Mouse (Mus musculus) c-Kit-positive CD71-positive TER-119-negative erythroid progenitor cells, embryonic 14.5 days (primary cell): ENCODE measurements around the gene Cuta.
"Not testable (repeated sequence)": the region's sequence is repeated elsewhere in the genome, so short reads cannot be mapped to it uniquely, and the experiment has no call there.

Source experiments
- DNase-seq: peaks from one replicate; pipeline ENCODE4 v3.0.0-alpha.2; 2013; ENCODE audit warnings: low read depth

Cuta gene

DNA sequence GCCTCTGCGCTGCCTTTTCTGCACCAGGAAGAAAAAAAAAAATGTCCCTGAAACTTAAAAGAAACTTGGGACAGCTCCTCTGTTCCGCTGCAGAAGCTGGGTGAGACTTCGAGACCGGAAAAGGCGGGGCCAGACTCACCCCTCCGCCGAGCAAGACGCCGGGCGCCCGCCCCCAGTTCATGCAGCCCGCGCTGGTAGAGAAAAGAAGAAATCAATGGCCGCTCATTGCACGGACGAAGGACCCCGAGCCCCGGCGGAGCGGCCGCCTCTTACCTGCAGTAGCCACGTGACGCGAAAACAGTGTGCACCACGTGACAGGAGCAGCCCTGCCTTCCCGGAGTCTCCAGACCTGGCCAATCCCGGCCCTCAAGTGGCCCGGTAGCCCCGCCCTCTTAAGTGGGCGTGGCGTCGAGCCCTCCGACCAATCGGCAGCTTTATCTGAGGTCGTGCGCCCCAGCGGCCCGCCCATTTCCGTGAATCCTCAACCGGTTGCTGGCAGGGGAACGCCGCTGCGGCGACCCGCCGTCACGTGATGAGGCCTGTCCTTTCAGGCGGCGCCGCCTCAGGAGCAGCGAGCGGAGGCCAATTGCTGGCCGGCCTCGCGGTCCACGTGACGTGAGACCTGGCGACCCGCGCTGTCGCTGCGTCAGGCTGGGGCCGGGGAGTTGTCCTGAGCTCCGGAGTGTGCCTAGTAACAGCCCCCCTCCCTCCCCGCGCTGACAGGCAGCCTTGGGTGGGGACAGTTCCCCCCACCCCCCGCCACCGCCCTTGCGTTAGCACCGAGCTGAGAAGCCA, at the start of gene Cuta:
TSS of gene Cuta (minus strand) at position 392 of the 795 bp plus-strand sequence.
- DNase-seq = peak; percentile 99

- no peak for DNase-seq
These were observed 46.3 kb upstream of the Cuta start for GRCm38 (mm10) chr17:26985503-26986179.

DNA sequence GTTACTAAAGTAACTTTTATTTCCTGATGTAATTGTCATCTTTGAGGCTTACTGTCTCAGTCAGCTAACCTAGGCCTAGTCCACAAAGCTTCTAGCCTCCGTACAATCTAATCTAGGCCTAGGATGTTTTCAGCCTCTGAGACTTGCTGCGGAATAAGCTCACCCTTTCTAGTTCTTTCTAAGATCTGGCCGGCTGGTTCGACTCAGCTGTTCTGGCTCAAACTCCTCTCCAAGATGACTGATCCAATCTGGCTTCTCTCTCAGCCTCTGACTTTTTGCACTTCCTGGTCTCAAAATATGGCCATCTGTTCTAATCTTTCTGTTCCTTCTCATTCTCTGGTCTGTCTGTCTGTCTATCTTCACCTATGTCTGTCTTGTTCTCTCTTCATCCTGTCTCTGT, 44.0 kb upstream of the Cuta start:
- no peak for DNase-seq

DNA sequence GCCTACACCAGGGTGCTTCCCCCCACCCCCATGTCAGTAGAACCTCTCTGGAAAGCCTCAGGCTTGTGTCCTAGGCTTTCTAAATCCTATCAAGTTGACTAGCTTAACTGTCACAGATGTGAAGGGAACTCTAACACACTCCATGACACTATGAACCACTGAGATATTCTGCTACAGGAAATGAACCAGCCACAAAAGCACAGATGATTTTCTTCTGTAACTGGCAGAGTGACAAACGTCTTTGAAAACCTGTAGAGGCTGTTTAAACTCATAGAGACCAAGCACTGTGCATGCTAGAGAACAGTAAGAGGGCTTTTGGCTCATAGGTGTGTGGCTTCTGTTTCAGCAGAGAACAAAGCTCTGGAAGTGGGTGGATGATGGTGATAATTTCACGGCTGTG, 41.7 kb upstream of the Cuta start:
- no peak for DNase-seq

- no peak for DNase-seq
These were observed 40.1 kb upstream of the Cuta start for GRCm38 (mm10) chr17:26979426-26979825.

GRCm38 (mm10) chr17:26977354-26977753, 38.0 kb upstream of the Cuta start:
- not testable (repeated sequence) for DNase-seq

DNA sequence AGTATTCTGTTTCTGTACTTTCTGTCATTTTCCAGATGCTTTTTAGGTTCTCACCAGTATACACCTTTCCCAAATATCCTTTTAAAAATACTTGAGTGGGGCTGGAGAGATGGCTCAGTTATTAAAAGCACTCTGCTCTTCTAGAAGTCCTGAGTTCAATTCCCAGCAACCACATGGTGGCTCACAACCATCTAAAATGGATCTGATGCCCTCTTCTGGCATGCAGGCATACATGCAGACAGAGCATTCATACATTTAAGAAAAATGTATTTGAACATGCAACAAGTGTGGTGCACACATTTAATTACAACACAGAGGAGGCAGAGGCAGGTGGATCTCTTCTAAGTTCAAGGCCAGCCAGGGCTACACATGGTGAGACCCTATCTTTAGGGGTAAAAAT, 36.0 kb upstream of the Cuta start:
- no peak for DNase-seq

GRCm38 (mm10) chr17:26974547-26974946, 35.2 kb upstream of the Cuta start:
- DNase-seq = no peak

GRCm38 (mm10) chr17:26972703-26973574, 33.6 kb upstream of the Cuta start, which contains the start of gene Zbtb9:
Gene Zbtb9, plus strand, starts transcription at chr17:26973167.
- DNase-seq = peak; percentile 92

- no peak for DNase-seq
These were observed 32.7 kb upstream of the Cuta start for GRCm38 (mm10) chr17:26972107-26972506.

- no peak for DNase-seq
These were observed 32.0 kb upstream of the Cuta start for GRCm38 (mm10) chr17:26971247-26971905.

GRCm38 (mm10) chr17:26970221-26970620, 30.9 kb upstream of the Cuta start:
- no peak for DNase-seq

GRCm38 (mm10) chr17:26969257-26969656, 29.9 kb upstream of the Cuta start:
- no peak for DNase-seq

- DNase-seq = no peak
These were observed 28.8 kb upstream of the Cuta start for GRCm38 (mm10) chr17:26968200-26968611.

DNA sequence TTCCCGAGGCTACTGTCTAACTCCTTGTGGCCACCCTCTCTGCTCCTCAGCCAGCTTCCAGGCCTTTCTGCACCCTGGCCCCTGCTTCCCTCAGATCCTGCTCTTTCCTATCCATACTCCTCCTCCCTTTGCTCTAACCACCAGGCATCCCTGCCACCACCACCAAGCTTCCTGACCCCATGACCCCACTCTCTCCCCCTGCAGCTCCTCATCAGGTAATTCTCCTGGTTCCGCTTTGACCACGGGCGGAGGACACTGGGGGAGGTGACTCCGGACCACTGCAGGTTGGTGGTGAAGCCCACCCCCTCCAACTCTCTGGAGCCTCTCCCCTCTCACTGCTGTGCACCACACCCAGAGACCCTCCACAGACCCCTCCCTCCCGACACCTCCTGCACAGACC, 28.1 kb upstream of the Cuta start:
- DNase-seq = no peak

DNA sequence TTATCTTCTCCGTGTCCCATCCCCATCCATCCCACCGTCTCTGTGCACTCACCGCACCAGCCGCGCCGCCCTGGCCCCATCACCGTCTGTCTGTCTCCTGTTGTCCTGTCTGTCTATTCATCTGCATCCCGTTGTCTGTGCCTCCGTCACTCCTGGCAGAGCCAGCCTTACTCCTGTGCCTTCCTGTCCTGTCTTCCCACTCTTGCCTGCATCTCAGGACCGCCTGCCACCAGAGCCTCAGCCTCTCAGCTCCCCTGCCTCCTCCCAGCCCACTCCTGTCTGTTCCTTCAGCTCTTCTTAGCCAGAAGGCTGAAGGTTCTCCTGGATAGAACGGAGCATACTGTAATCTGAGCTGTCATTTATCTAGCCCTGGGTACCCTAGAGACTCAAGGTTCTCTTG, 27.6 kb upstream of the Cuta start:
- no peak for DNase-seq

DNA sequence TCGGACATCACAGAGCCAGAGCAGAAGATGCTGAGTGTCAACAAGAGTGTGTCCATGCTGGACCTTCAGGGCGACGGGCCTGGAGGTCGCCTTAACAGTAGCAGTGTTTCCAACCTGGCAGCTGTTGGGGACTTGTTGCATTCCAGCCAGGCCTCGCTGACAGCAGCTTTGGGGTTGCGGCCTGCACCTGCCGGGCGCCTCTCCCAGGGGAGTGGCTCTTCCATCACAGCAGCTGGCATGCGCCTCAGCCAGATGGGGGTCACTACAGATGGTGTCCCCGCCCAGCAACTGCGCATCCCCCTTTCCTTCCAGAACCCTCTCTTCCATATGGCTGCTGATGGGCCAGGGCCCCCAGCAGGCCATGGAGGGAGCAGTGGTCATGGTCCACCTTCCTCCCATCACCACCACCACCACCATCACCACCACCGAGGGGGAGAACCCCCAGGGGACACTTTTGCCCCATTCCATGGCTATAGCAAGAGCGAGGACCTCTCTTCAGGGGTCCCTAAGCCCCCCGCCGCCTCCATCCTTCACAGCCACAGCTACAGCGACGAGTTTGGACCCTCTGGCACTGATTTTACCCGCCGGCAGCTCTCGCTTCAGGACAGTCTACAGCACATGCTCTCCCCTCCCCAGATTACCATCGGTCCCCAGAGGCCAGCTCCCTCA, 22.3 kb upstream of the Cuta start:
- DNase-seq = no peak

DNA sequence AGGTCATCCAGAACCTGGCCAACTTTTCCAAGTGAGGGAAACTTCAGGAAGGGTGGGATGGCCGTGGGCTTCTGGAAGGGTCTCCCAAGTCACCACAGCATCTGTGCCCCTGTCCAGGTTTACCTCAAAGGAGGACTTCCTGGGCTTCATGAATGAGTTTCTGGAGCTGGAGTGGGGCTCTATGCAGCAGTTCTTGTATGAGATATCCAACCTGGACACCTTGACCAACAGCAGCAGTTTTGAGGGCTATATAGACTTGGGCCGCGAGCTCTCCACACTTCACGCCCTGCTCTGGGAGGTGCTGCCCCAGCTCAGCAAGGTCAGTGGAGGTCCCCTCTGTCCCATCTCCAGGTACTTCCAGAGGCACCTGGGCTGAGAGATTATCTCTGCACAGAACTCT, 20.4 kb upstream of the Cuta start:
- no peak for DNase-seq

- DNase-seq = no peak
These were observed 19.5 kb upstream of the Cuta start for GRCm38 (mm10) chr17:26958880-26959279.

GRCm38 (mm10) chr17:26957872-26958271, 18.5 kb upstream of the Cuta start:
- DNase-seq = no peak

GRCm38 (mm10) chr17:26956895-26957294, 17.5 kb upstream of the Cuta start:
- peak; percentile 74 for DNase-seq
